Mouse (Mus musculus): ENCODE measurements around the gene Cd244a.

Gene Cd244a

DNA sequence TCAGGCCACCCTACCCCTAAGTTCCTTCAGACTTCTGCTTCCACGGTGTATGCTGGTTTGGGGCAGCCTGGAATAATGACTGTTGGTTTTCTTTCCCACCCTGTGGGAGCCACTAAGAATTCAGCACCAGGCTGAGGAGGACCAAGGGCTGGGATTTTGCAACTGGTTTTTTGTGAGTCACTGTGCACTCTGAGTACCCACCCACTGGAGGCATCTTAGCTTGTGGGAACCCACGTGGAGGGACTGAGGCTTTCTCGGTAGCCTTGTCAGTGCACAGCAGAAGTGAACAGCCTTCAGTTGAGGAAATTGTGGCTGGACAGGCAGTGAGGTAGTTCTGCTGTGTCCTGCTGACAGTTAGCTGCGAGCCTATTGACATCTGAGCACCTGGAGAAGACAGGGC lies at the start of gene Cd244a:
Cd244a (plus strand) TSS at position 296 of the 400 bp plus-strand sequence.
- DNase-seq, result no peak

DNA sequence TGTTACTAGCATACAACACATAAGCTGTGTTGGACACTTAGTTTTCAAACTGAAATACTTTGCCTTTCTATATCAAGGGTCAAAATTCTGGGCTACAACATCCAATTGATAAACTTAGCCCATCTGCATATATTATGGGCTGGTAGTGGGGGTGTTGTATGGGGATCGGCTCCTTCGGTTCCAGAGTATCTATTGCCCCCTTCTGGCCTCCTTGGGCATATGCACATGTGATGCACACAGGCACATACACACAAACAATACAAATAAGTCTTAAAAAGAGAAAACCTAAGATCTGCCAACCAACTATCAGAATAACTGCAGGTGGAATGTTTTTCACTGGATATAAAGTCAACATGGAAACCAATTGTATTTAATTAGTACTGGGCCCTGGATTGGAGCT lies 45.8 kb upstream of the Cd244a start:
- no peak for DNase-seq

- no peak for DNase-seq
Measured at GRCm38 (mm10) chr1:171513760-171514159, 45.2 kb upstream of the Cd244a start.

DNA sequence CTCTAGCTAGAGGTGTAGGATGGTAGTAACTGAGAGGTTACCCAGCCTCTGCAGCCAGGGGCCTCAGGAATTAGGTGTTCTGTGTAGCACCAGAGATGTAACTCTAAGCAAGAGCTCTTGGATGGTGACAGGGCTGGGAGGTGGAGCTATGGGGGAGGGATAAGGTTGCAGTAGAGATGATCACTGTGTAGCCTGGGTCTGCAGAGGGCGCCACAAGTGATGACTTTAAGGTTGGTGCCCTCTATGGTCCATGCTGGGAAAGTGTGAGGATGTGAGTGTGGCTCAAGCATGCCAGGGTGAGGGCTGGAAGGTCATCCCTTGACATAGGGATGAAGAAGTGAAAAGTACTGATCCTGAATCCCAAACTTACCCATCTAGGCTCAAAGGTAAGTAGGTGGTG lies 44.0 kb upstream of the Cd244a start:
- peak; percentile 31 for DNase-seq

- DNase-seq, result no peak
Measured at GRCm38 (mm10) chr1:171515557-171515956, 43.4 kb upstream of the Cd244a start.

GRCm38 (mm10) chr1:171531367-171531766 lies 27.6 kb upstream of the Cd244a start:
- no peak for DNase-seq

DNA sequence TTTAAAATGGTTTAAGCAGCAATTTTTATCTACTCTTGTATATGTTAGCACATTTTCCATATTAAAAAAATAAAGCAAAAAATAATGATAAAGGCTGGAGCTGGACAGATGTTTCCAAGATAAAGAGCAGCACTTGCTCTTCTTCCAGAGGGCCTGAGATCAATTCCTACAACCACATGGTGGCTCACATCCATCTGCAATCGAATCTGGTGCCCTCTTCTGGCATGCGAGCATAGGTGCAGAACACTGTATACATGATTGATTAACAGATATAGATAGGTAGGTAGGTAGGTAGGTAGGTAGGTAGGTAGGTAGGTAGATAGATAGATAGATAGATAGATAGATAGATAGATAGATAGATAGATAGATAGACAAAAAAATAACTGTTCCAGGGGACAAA lies 26.2 kb upstream of the Cd244a start:
- peak; percentile 25 for DNase-seq

- DNase-seq, result no peak
Measured at GRCm38 (mm10) chr1:171534557-171534956, 24.4 kb upstream of the Cd244a start.

DNA sequence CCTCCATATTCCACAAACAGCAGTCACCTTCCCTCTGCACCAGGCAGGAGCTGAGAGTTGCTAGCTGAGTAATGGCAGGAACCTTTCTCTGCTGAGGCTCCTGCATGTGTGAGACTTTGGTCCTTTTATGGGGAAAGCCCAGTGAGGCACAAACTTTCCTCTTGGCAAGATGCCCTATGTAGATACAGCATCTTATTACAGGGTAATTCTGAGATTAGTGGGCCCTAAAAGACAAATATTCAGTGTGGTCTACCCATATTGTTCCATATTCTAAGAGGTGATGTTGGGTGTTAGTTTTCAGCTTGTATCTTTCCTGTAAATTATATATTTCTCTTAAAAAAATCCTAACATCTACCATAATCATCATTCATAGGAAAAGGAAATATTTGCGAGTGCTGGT lies 23.8 kb upstream of the Cd244a start, which contains the start of gene Itln1:
Itln1 (minus strand) TSS at position 101 of the 400 bp plus-strand sequence.
- DNase-seq, result no peak

- no peak for DNase-seq
Measured at GRCm38 (mm10) chr1:171540694-171541093, 18.3 kb upstream of the Cd244a start.

DNA sequence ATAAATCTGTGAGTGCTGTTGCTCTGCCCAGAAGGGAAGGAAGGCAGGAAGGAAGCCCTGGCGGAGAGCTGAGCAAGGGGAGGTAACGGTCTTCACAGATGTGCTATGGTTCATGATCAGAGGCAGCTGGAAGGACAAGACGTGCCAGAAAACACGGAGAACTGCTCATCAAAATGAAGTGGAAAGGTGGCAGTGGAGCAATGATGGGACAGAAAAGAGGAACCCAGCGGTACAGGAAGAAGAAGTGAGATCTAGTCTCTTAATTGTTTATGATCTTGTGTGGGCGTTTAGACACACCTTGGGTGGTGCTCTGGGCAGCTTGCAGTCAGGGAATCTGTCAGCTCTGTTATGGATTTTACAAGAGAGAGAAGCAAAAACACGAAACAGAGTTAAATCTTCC lies 7.7 kb upstream of the Cd244a start:
- peak; percentile 20 for DNase-seq

- no peak for DNase-seq
Measured at GRCm38 (mm10) chr1:171552230-171552629, 6.8 kb upstream of the Cd244a start.

DNA sequence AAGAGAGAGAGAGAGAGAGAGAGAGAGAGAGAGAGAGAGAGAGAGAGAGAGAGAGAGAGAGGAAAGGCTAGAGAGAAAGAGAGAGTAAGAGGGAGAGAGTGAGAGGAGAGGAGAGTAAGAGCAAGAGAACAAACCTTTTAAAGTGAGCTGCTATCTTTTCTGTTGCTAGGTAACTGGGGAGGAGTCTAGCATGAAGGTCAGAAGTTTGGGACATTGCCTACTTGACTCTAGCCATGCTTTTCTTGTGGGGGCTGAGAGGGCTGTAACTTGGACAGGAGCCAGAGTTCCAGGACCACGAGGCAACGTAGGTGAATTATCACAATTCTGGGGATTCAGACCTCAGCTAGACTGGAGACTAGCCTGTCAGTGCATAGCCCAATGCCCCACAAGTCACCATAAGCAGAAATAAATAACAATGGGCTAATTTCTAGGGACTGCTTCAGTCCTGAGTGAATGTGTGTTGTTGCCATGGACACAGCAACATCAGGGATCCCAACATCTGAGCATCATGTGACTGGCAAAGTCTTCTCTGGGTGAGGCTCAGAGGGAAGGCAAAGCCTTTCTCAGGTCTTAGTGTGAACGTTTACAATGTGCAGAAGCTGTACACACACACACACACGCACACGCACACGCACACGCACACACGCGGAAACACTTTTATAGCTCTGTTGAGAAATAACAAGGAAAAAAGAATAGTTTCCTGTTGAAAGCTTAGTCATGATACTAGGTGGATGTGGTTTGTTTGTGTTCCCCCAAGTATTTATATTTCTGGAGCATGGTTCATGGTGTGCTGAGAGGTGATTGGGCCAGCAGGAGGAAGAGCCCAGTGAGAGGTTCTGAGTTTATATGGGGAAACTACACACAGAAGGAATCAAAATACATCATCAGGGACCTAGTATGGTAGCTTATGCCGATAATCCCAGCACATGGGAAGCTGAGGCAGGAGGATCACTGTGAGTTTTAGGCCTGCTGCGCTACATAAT lies 5.3 kb upstream of the Cd244a start:
- no peak for DNase-seq

DNA sequence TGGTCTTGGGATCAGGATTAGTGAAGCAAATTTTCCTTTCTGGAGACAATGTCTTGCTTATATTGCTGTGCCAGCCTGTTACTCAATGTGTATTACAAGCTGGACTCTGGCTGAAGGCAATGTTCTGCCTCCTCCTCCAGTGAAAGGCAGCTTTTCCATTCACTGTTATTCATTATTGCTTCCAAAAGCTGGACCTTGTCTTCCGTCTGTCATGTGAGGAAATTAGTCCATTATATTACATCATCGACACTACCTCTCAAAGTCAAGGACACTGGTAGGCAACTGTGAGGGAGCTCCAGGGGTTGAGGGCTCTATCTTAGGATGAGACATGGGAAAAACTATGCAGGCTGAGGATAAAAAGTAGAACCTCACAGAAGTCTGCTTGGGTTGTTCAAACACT lies 2.6 kb upstream of the Cd244a start:
- no peak for DNase-seq

DNA sequence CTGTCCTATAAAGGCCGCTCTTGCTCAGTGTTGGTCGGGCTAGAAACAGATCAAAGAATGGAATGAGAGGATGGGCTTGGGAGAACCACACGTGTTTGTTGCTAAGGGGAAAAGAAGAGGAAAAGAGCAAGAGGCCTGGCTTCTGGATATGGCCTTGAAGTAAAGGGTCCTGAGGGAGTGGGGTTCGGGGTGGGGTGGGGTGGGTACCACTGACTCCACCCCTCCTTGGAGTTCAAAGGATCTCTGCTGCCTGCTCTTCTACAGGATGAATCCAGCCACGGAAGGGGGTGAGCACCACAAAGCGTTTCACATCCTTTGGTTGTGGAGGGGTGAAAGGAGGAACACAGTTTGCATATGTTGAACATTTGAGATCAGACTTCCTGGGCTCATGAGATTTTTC lies 586 bp upstream of the Cd244a start:
- DNase-seq, result no peak

- no peak for DNase-seq
Measured at GRCm38 (mm10) chr1:171560262-171560661, 1.3 kb downstream of the Cd244a start.

GRCm38 (mm10) chr1:171561200-171561599 lies 2.2 kb downstream of the Cd244a start:
- no peak for DNase-seq

GRCm38 (mm10) chr1:171561639-171562225 lies 2.7 kb downstream of the Cd244a start:
- DNase-seq, result no peak

GRCm38 (mm10) chr1:171563042-171563441 lies 4.0 kb downstream of the Cd244a start:
- no peak for DNase-seq

DNA sequence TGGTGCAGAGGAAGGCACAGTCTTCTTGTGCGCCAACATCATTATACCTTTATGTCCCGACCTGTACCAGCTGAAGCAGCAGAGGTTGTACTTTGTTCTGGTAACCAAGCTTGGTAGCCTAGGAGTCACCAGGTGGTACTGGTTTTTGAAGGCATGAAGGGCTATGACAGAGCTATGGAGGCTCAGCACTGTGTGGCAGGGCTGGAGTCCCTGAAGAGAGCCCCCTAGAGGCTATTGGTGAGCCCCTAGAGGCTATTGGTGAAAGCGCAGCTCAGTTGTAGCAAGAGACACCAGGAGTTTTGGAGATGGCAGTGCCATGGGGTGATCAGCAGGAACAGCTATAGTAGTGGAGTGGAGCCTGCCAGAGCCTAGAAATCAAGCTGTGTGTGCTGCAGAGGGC lies 5.3 kb downstream of the Cd244a start:
- peak; percentile 50 for DNase-seq

DNA sequence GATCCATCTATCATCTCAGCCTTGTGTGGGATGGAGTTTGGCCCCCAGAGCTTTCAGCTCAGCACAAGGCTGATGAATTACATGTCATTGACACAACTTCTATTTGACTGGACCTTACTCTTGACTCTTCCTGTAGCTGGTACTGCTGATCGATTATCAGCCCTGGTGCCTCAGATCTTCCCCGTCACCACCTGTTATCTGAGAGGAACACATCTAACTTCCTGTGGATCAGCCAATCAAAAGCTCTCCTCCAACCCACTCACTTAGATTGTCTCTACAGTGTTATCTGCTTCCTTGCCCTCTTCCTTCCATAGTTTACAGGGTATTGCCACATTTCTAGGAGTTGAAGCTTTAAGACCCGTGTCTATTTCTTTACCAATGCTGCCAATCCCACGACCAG lies 6.9 kb downstream of the Cd244a start:
- DNase-seq, result no peak

DNA sequence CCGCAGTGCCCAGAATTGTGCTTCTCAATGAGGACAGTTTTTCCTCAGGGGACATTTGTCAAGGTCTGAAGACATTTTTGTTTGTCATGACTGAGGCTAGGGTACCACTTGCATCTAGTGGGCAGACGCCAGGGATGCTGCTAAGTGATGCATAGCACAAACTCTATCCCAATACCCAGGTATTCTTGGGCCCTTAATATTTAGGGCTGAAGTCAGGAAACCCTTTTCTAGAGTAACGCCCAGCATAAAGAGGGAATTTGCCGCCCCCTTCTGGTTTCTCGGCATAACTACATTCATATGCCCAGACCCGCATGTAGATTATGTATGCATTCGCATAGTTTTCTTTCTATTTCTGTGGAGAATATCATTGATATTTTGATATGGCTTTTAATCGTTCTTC lies 7.8 kb downstream of the Cd244a start:
- peak; percentile 66 for DNase-seq

- no peak for DNase-seq
Measured at GRCm38 (mm10) chr1:171568436-171568835, 9.4 kb downstream of the Cd244a start.

DNA sequence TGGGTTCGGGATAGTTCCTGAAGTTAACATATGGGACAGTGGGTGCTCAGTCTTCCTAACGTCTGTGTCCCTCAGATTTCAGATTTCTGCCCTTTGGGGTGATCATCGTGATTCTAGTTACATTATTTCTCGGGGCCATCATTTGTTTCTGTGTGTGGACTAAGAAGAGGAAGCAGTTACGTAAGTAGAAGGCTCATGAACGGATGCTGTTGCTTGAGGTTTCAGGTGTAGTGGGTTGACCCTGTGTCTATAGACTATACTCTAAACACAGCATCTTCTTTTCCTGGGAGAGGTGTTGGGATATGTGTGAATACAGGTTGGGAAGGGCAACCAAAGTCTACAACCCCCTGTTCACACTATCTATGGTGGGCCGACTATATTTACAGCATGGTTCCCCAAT lies 18.2 kb downstream of the Cd244a start:
- DNase-seq, result no peak
